Mouse (Mus musculus) limb, embryonic 13.5 days (tissue): ENCODE measurements around the gene Pex3. TPM values are rescaled to one million over a fixed set of nuclear protein-coding genes. Genes with fewer than 3 reads are reported as not detected.
A peak's percentile ranks its signal among the peaks of the same experiment; 100 is the strongest.

Experiments used
- ATAC-seq: fragments of 200-750 bp; cut with Nextera tagmentation; 2 replicates; pipeline ENCODE4 v1.8.0; 2017; ENCODE audit warnings: low read depth, moderate number of reproducible peaks, moderate TSS enrichment; ENCODE audit not compliant: low FRiP score
- H3K27ac ChIP-seq: fragments of 300-500 bp; sonication (generic); 2 replicates; pipeline ENCODE4 v1.5.1; 2015; ENCODE audit warnings: inconsistent platforms, mild to moderate bottlenecking, moderate library complexity
- H3K27me3 ChIP-seq: fragments of 300-500 bp; sonication (generic); 2 replicates; pipeline ENCODE4 v1.6.1; 2015; ENCODE audit warnings: mild to moderate bottlenecking, inconsistent platforms
- H3K36me3 ChIP-seq: fragments of 300-500 bp; sonication (generic); 2 replicates; pipeline ENCODE4 v1.6.1; 2015; ENCODE audit warnings: inconsistent platforms, mild to moderate bottlenecking, moderate library complexity
- H3K4me1 ChIP-seq: fragments of 300-500 bp; sonication (generic); 2 replicates; pipeline ENCODE4 v1.6.1; 2015; ENCODE audit warnings: inconsistent platforms
- H3K4me2 ChIP-seq: fragments of 300-500 bp; sonication (generic); replicated peaks from 2 replicates; pipeline ENCODE4 v1.6.1; 2015; ENCODE audit warnings: inconsistent platforms, mild to moderate bottlenecking, moderate library complexity
- H3K4me3 ChIP-seq: fragments of 300-500 bp; sonication (generic); 2 replicates; pipeline ENCODE4 v1.5.1; 2015; ENCODE audit warnings: moderate library complexity, mild to moderate bottlenecking, inconsistent platforms
- H3K9ac ChIP-seq: fragments of 300-500 bp; sonication (generic); 2 replicates; pipeline ENCODE4 v1.6.1; 2015; ENCODE audit warnings: mild to moderate bottlenecking, inconsistent platforms
- H3K9me3 ChIP-seq: fragments of 300-500 bp; sonication (generic); 2 replicates; pipeline ENCODE4 v1.6.1; 2016; ENCODE audit warnings: inconsistent platforms
- WGBS: fragments of 180-500 bp; shearing (Covaris S2); methylation state at CpG from one replicate; pipeline ENCODE4 v1.1.7; 2015; 5-methylcytosine and 5-hydroxymethylcytosine counted together
- polyA plus RNA-seq: library from polyadenylated mRNA; unstranded; fragments of >200 nt; fragmentation: Nextera tagmentation; extraction: Ambion mirVana; gene quantifications from 2 replicates; pipeline ENCODE4 v1.2.1, GENCODE M21; 2015

Pex3 gene
- polyA plus RNA-seq, 1 experiment from 2014 or later = 26.9 TPM

DNA sequence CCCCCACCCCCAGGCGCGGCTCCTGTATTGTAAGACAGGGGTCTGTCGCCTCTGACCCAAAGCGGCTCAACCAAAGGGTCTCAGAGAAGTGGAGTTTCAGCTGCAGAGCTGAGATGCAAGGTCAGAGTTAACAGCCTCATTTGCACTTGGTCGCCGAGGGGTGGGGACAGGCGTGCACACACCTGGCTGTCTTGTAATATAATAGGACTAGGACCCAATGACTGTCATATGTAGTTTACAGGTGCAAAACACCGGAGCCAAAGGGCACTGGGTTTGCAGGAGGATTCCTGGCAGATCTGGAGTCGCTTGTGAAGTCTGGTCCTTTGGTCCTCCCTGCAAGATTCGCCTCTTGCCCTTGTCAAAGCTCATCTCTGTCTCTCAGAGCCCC, 78.4 kb downstream of the Pex3 start:
- no peak overlapping the region for H3K27ac ChIP-seq
- peaks cover 13% of the 10 kb centered on the region for H3K4me1 ChIP-seq
- no peaks in the 10 kb centered on the region for H3K9me3 ChIP-seq
- WGBS = 3% methylated on average over 10 of the region's 10 CpGs
- no peaks in the 10 kb centered on the region for H3K36me3 ChIP-seq
- H3K27me3 ChIP-seq = peaks cover 57% of the 10 kb centered on the region
- peak overlapping the region; percentile 78 for H3K9ac ChIP-seq
- ATAC-seq = no peak
- H3K4me2 ChIP-seq = peak overlapping the region; percentile 98
- H3K4me3 ChIP-seq = peak overlapping the region; percentile 61

Other genes starting within 250 kb of the Pex3 start
- 26.8 and 29.3 TPM in 2 replicates for gene Phactr2, start 78.7 kb downstream of the Pex3 start, polyA plus RNA-seq
- 44.3 and 46.4 TPM in 2 replicates for gene Fuca2, start 53.6 kb downstream of the Pex3 start, polyA plus RNA-seq
- 4.5 and 5.0 TPM in 2 replicates for gene Adat2, start 248 bp downstream of the Pex3 start, polyA plus RNA-seq